Mouse (Mus musculus) hindbrain, embryonic 11.5 days (tissue): ENCODE measurements around the gene Susd2. TPM values are rescaled to one million over a fixed set of nuclear protein-coding genes. Genes with fewer than 3 reads are reported as not detected.

Experiments
- ATAC-seq: fragments of 200-750 bp; cut with Nextera tagmentation; 2 replicates; pipeline ENCODE4 v1.8.0; 2017; ENCODE audit warnings: mild to moderate bottlenecking, moderate TSS enrichment, moderate library complexity; ENCODE audit not compliant: low FRiP score
- DNase-seq: peaks from one replicate; pipeline ENCODE4 v3.0.0-alpha.2; 2015; ENCODE audit warnings: low spot score
- H3K27ac ChIP-seq: fragments of 300-500 bp; sonication (generic); 2 replicates; pipeline ENCODE4 v1.5.1; 2014; ENCODE audit warnings: mild to moderate bottlenecking, low read depth, low read length
- H3K27me3 ChIP-seq: fragments of 300-500 bp; sonication (generic); 2 replicates; pipeline ENCODE4 v1.6.1; 2014; ENCODE audit warnings: mild to moderate bottlenecking, low read length, moderate library complexity, mixed read lengths; ENCODE audit not compliant: control insufficient read depth, insufficient read depth
- H3K36me3 ChIP-seq: fragments of 300-500 bp; sonication (generic); 2 replicates; pipeline ENCODE4 v1.6.1; 2014; ENCODE audit warnings: mild to moderate bottlenecking, low read length, moderate library complexity, mixed read lengths; ENCODE audit not compliant: control insufficient read depth, insufficient read depth
- H3K4me1 ChIP-seq: fragments of 300-500 bp; sonication (generic); replicated peaks from 2 replicates; pipeline ENCODE4 v1.6.1; 2014; ENCODE audit warnings: low read length, mixed read lengths; ENCODE audit not compliant: control insufficient read depth, insufficient read depth
- H3K4me2 ChIP-seq: fragments of 300-500 bp; sonication (generic); replicated peaks from 2 replicates; pipeline ENCODE4 v1.6.1; 2014; ENCODE audit warnings: mild to moderate bottlenecking, low read depth, low read length
- H3K4me3 ChIP-seq: fragments of 300-500 bp; sonication (generic); 2 replicates; pipeline ENCODE4 v1.5.1; 2014; ENCODE audit warnings: low read depth, low read length
- H3K9ac ChIP-seq: fragments of 300-500 bp; sonication (generic); 2 replicates; pipeline ENCODE4 v1.6.1; 2014; ENCODE audit warnings: low read depth, low read length
- H3K9me3 ChIP-seq: fragments of 300-500 bp; sonication (generic); 2 replicates; pipeline ENCODE4 v1.6.1; 2016; ENCODE audit warnings: low read length; ENCODE audit not compliant: control insufficient read depth
- WGBS: fragments of 180-500 bp; shearing (Covaris S2); extraction: QIAGEN DNeasy Blood & Tissue Kit; methylation state at CpG from one replicate; pipeline ENCODE4 v1.1.7; 2014; 5-methylcytosine and 5-hydroxymethylcytosine counted together
- polyA plus RNA-seq: library from polyadenylated mRNA; unstranded; fragments of >200 nt; fragmentation: Nextera tagmentation; extraction: Ambion mirVana; gene quantifications from 2 replicates; pipeline ENCODE4 v1.2.1, GENCODE M21; 2014

The Susd2 gene
- polyA plus RNA-seq, result 2.1 and 2.7 TPM in 2 replicates

GRCm38 (mm10) chr10:75643741-75644343 lies at the start of gene Susd2:
Gene Susd2 (minus strand): TSS chr10:75644008.
- 0 out of 2 replicates have a peak within 1 kb of the TSS, but pooled peaks have one; percentile 11 for H3K9ac ChIP-seq

GRCm38 (mm10) chr10:75688598-75688997 lies 44.8 kb upstream of the Susd2 start:
- H3K36me3 ChIP-seq, result no peaks in the 10 kb centered on the region
- no peak overlapping the region for H3K4me3 ChIP-seq
- H3K27me3 ChIP-seq, result no peaks in the 10 kb centered on the region
- no peaks in the 10 kb centered on the region for H3K9me3 ChIP-seq
- 0 out of 2 replicates have a peak, but pooled peaks cover 5% of the 10 kb centered on the region for H3K4me1 ChIP-seq
- no peak overlapping the region for H3K9ac ChIP-seq
- H3K4me2 ChIP-seq, result no peak overlapping the region
- 88% methylated on average over 2 of the region's 2 CpGs for WGBS
- H3K27ac ChIP-seq, result no peak overlapping the region
- DNase-seq, result no peak
- no peak for ATAC-seq

More at GRCm38 (mm10) chr10:75643741-75644343, at the start of gene Susd2:
- no peaks in the 10 kb centered on the region for H3K36me3 ChIP-seq
- no peaks in the 10 kb centered on the region for H3K27me3 ChIP-seq
- WGBS, result 2% methylated on average over 11 of the region's 11 CpGs
- H3K4me2 ChIP-seq, result no peak within 1 kb of the TSS
- peak; percentile 67 for ATAC-seq
- 0 out of 2 replicates have a peak within 1 kb of the TSS, but pooled peaks have one; percentile 24 for H3K27ac ChIP-seq
- H3K9me3 ChIP-seq, result no peaks in the 10 kb centered on the region
- no peak within 1 kb of the TSS for H3K4me3 ChIP-seq
- peak; percentile 70 for DNase-seq
- H3K4me1 ChIP-seq, result peaks cover 7% of the 10 kb centered on the region

GRCm38 (mm10) chr10:75686724-75687123 lies 42.9 kb upstream of the Susd2 start:
- no peak overlapping the region for H3K9ac ChIP-seq
- no peak overlapping the region for H3K4me2 ChIP-seq
- H3K4me1 ChIP-seq, result 0 out of 2 replicates have a peak, but pooled peaks cover 5% of the 10 kb centered on the region
- H3K27ac ChIP-seq, result no peak overlapping the region
- H3K4me3 ChIP-seq, result no peak overlapping the region
- no peak for DNase-seq
- H3K27me3 ChIP-seq, result no peaks in the 10 kb centered on the region
- ATAC-seq, result no peak
- no peaks in the 10 kb centered on the region for H3K36me3 ChIP-seq
- no peaks in the 10 kb centered on the region for H3K9me3 ChIP-seq
- WGBS, result 87% methylated on average over 4 of the region's 4 CpGs

GRCm38 (mm10) chr10:75684035-75685004 lies 40.5 kb upstream of the Susd2 start:
- ATAC-seq (peak; percentile 87), DNase-seq (peak; percentile 78)
- no peak overlapping the region for H3K4me2 ChIP-seq
- H3K4me1 ChIP-seq, result 0 out of 2 replicates have a peak, but pooled peaks cover 5% of the 10 kb centered on the region
- H3K36me3 ChIP-seq, result no peaks in the 10 kb centered on the region
- no peaks in the 10 kb centered on the region for H3K27me3 ChIP-seq
- H3K9ac ChIP-seq, result no peak overlapping the region
- no peak overlapping the region for H3K4me3 ChIP-seq
- WGBS, result 60% methylated on average over 12 of the region's 12 CpGs
- no peak overlapping the region for H3K27ac ChIP-seq
- no peaks in the 10 kb centered on the region for H3K9me3 ChIP-seq

- DNase-seq (no peak), ATAC-seq (no peak)
- no peaks in the 10 kb centered on the region for H3K27me3 ChIP-seq
- no peak overlapping the region for H3K4me3 ChIP-seq
- H3K9ac ChIP-seq, result no peak overlapping the region
- WGBS, result 95% methylated on average over 10 of the region's 10 CpGs
- no peaks in the 10 kb centered on the region for H3K9me3 ChIP-seq
- H3K4me1 ChIP-seq, result 0 out of 2 replicates have a peak, but pooled peaks cover 5% of the 10 kb centered on the region
- H3K4me2 ChIP-seq, result no peak overlapping the region
- no peak overlapping the region for H3K27ac ChIP-seq
- H3K36me3 ChIP-seq, result 0 out of 2 replicates have a peak, but pooled peaks cover 2% of the 10 kb centered on the region
These were observed 36.8 kb upstream of the Susd2 start for GRCm38 (mm10) chr10:75680574-75681001.

GRCm38 (mm10) chr10:75679204-75679603 lies 35.4 kb upstream of the Susd2 start:
- no peak for DNase-seq
- Histone ChIP-seq H3K27me3 (no peaks in the 10 kb centered on the region), H3K27ac (no peak overlapping the region), H3K9me3 (no peaks in the 10 kb centered on the region), H3K4me3 (no peak overlapping the region), H3K4me2 (no peak overlapping the region), H3K9ac (no peak overlapping the region), H3K36me3 (0 out of 2 replicates have a peak, but pooled peaks cover 2% of the 10 kb centered on the region), H3K4me1 (0 out of 2 replicates have a peak, but pooled peaks cover 3% of the 10 kb centered on the region)
- no peak for ATAC-seq
- 81% methylated on average over 6 of the region's 6 CpGs for WGBS

- no peak for DNase-seq
- 87% methylated on average over 5 of the region's 5 CpGs for WGBS
- 0 out of 2 replicates have a peak, but pooled peaks cover 2% of the 10 kb centered on the region for H3K36me3 ChIP-seq
These were observed 34.2 kb upstream of the Susd2 start for GRCm38 (mm10) chr10:75677989-75678388.

GRCm38 (mm10) chr10:75677571-75677970 lies 33.8 kb upstream of the Susd2 start:
- 0 out of 2 replicates have a peak, but pooled peaks cover 2% of the 10 kb centered on the region for H3K36me3 ChIP-seq
- no peak overlapping the region for H3K4me3 ChIP-seq
- H3K27ac ChIP-seq, result no peak overlapping the region
- no peaks in the 10 kb centered on the region for H3K4me1 ChIP-seq
- 86% methylated on average over 2 of the region's 2 CpGs for WGBS
- DNase-seq, result no peak
- H3K9ac ChIP-seq, result no peak overlapping the region
- no peaks in the 10 kb centered on the region for H3K27me3 ChIP-seq
- H3K9me3 ChIP-seq, result no peaks in the 10 kb centered on the region
- no peak overlapping the region for H3K4me2 ChIP-seq
- no peak for ATAC-seq

More at GRCm38 (mm10) chr10:75677989-75678388, 34.2 kb upstream of the Susd2 start:
- Histone ChIP-seq H3K4me3 (no peak overlapping the region), H3K9me3 (no peaks in the 10 kb centered on the region), H3K27me3 (no peaks in the 10 kb centered on the region), H3K9ac (no peak overlapping the region), H3K4me1 (no peaks in the 10 kb centered on the region), H3K4me2 (no peak overlapping the region), H3K27ac (no peak overlapping the region)
- ATAC-seq, result no peak
